Mouse (Mus musculus): ENCODE data around the gene Nt5c2. TPM values are rescaled to one million over a fixed set of nuclear protein-coding genes. Genes with fewer than 3 reads are reported as not detected.
A peak's percentile ranks its signal among the peaks of the same experiment; 100 is the strongest.

Nt5c2 gene
- total and polyA plus RNA-seq, 2 experiments from 2014 or later: 64.1 to 81.8 TPM

- peak; percentile 79 for DNase-seq (ENCODE audit: low spot score)
- Histone ChIP-seq H3K27ac (ENCODE audit: low read depth, low read length) (no peak overlapping the region), H3K9ac (replicated peaks; ENCODE audit: low read length, poor library complexity, severe bottlenecking) (no peak overlapping the region), H3K4me2 (ENCODE audit: low read depth, low read length, poor library complexity, severe bottlenecking) (no peak overlapping the region), H3K36me3 (ENCODE audit: insufficient read depth, low read length) (peaks cover 22% of the 10 kb centered on the region), H3K4me1 (ENCODE audit: insufficient read depth, low read length) (no peaks in the 10 kb centered on the region), H3K9me3 (ENCODE audit: low read length) (no peaks in the 10 kb centered on the region), H3K4me3 (ENCODE audit: low read depth, low read length) (no peak overlapping the region), H3K27me3 (ENCODE audit: insufficient read depth, low read length) (no peaks in the 10 kb centered on the region)
- 58% methylated on average over 13 of the region's 13 CpGs for WGBS
- no peak for ATAC-seq (ENCODE audit: low FRiP score)
- peak; percentile 59 for TF ChIP-seq CTCF (IDR thresholded peaks at IDR 0.05)
These were observed 136.6 kb downstream of the Nt5c2 start for GRCm38 (mm10) chr19:46878346-46878745.

GRCm38 (mm10) chr19:46877886-46878285, 137.1 kb downstream of the Nt5c2 start:
- Histone ChIP-seq H3K9ac (replicated peaks; ENCODE audit: low read length, poor library complexity, severe bottlenecking) (no peak overlapping the region), H3K9me3 (ENCODE audit: low read length) (no peaks in the 10 kb centered on the region), H3K27me3 (ENCODE audit: insufficient read depth, low read length) (no peaks in the 10 kb centered on the region), H3K36me3 (ENCODE audit: insufficient read depth, low read length) (peaks cover 18% of the 10 kb centered on the region), H3K27ac (ENCODE audit: low read depth, low read length) (no peak overlapping the region), H3K4me2 (ENCODE audit: low read depth, low read length, poor library complexity, severe bottlenecking) (no peak overlapping the region), H3K4me1 (ENCODE audit: insufficient read depth, low read length) (no peaks in the 10 kb centered on the region), H3K4me3 (ENCODE audit: low read depth, low read length) (no peak overlapping the region)
- 88% methylated on average over 13 of the region's 13 CpGs for WGBS
- TF ChIP-seq CTCF (IDR thresholded peaks at IDR 0.05): no peak
- ATAC-seq (ENCODE audit: low FRiP score): no peak
- no peak for DNase-seq (ENCODE audit: low spot score)

- Histone ChIP-seq H3K9ac (replicated peaks; ENCODE audit: low read length, poor library complexity, severe bottlenecking) (no peak overlapping the region), H3K27ac (ENCODE audit: low read depth, low read length) (no peak overlapping the region), H3K27me3 (ENCODE audit: insufficient read depth, low read length) (no peaks in the 10 kb centered on the region), H3K9me3 (ENCODE audit: low read length) (no peaks in the 10 kb centered on the region), H3K4me3 (ENCODE audit: low read depth, low read length) (no peak overlapping the region), H3K4me1 (ENCODE audit: insufficient read depth, low read length) (no peaks in the 10 kb centered on the region), H3K36me3 (ENCODE audit: insufficient read depth, low read length) (peaks cover 12% of the 10 kb centered on the region), H3K4me2 (ENCODE audit: low read depth, low read length, poor library complexity, severe bottlenecking) (no peak overlapping the region)
- WGBS: 44% methylated on average over 12 of the region's 12 CpGs
- peak; percentile 84 for TF ChIP-seq CTCF (IDR thresholded peaks at IDR 0.05)
- peak; percentile 78 for DNase-seq (ENCODE audit: low spot score)
- ATAC-seq (ENCODE audit: low FRiP score): 0 out of 2 replicates have a peak, but pooled peaks have one; percentile 39
These were observed 139.2 kb downstream of the Nt5c2 start for GRCm38 (mm10) chr19:46875790-46876189.

- H3K36me3 ChIP-seq (ENCODE audit: insufficient read depth, low read length): peaks cover 12% of the 10 kb centered on the region
- ATAC-seq (ENCODE audit: low FRiP score) (no peak), DNase-seq (ENCODE audit: low spot score) (no peak)
- TF ChIP-seq CTCF (IDR thresholded peaks at IDR 0.05): no peak
- WGBS: 82% methylated on average over 3 of the region's 3 CpGs
- H3K4me3 ChIP-seq (ENCODE audit: low read depth, low read length): no peak overlapping the region
- no peak overlapping the region for H3K27ac ChIP-seq (ENCODE audit: low read depth, low read length)
- no peak overlapping the region for H3K4me2 ChIP-seq (ENCODE audit: low read depth, low read length, poor library complexity, severe bottlenecking)
- no peaks in the 10 kb centered on the region for H3K4me1 ChIP-seq (ENCODE audit: insufficient read depth, low read length)
- no peak overlapping the region for H3K9ac ChIP-seq (replicated peaks; ENCODE audit: low read length, poor library complexity, severe bottlenecking)
- no peaks in the 10 kb centered on the region for H3K9me3 ChIP-seq (ENCODE audit: low read length)
- no peaks in the 10 kb centered on the region for H3K27me3 ChIP-seq (ENCODE audit: insufficient read depth, low read length)
These were observed 141.0 kb downstream of the Nt5c2 start for GRCm38 (mm10) chr19:46873924-46874323.

- DNase-seq (ENCODE audit: low spot score) (no peak), ATAC-seq (ENCODE audit: low FRiP score) (no peak)
- Histone ChIP-seq H3K9me3 (ENCODE audit: low read length) (no peaks in the 10 kb centered on the region), H3K4me1 (ENCODE audit: insufficient read depth, low read length) (no peaks in the 10 kb centered on the region), H3K4me2 (ENCODE audit: low read depth, low read length, poor library complexity, severe bottlenecking) (no peak overlapping the region), H3K27me3 (ENCODE audit: insufficient read depth, low read length) (no peaks in the 10 kb centered on the region), H3K36me3 (ENCODE audit: insufficient read depth, low read length) (peaks cover 6% of the 10 kb centered on the region), H3K27ac (ENCODE audit: low read depth, low read length) (no peak overlapping the region), H3K4me3 (ENCODE audit: low read depth, low read length) (no peak overlapping the region), H3K9ac (replicated peaks; ENCODE audit: low read length, poor library complexity, severe bottlenecking) (no peak overlapping the region)
- TF ChIP-seq CTCF (IDR thresholded peaks at IDR 0.05): no peak
- WGBS: 83% methylated on average over 7 of the region's 7 CpGs
These were observed 143.3 kb downstream of the Nt5c2 start for GRCm38 (mm10) chr19:46871651-46872050.

GRCm38 (mm10) chr19:46871096-46871495, 143.9 kb downstream of the Nt5c2 start:
- H3K9ac ChIP-seq (replicated peaks; ENCODE audit: low read length, poor library complexity, severe bottlenecking): no peak overlapping the region
- TF ChIP-seq CTCF (IDR thresholded peaks at IDR 0.05): no peak
- no peak overlapping the region for H3K4me2 ChIP-seq (ENCODE audit: low read depth, low read length, poor library complexity, severe bottlenecking)

More at GRCm38 (mm10) chr19:46871096-46871495, 143.9 kb downstream of the Nt5c2 start:
- Histone ChIP-seq H3K36me3 (ENCODE audit: insufficient read depth, low read length) (peaks cover 6% of the 10 kb centered on the region), H3K4me1 (ENCODE audit: insufficient read depth, low read length) (no peaks in the 10 kb centered on the region), H3K4me3 (ENCODE audit: low read depth, low read length) (no peak overlapping the region), H3K9me3 (ENCODE audit: low read length) (no peaks in the 10 kb centered on the region), H3K27me3 (ENCODE audit: insufficient read depth, low read length) (no peaks in the 10 kb centered on the region), H3K27ac (ENCODE audit: low read depth, low read length) (no peak overlapping the region)
- WGBS: 95% methylated on average over 4 of the region's 4 CpGs
- DNase-seq (ENCODE audit: low spot score) (no peak), ATAC-seq (ENCODE audit: low FRiP score) (no peak)

Measured in midbrain, postnatal 0 days (tissue).